Mouse (Mus musculus) limb, embryonic 13.5 days (tissue): ENCODE measurements around the gene AC192777.2. TPM values are rescaled to one million over a fixed set of nuclear protein-coding genes. Genes with fewer than 3 reads are reported as not detected.
"Not testable (repeated sequence)": the region's sequence is repeated elsewhere in the genome, so short reads cannot be mapped to it uniquely, and the experiment has no call there.

ENCODE experiments used
- ATAC-seq: fragments of 200-750 bp; cut with Nextera tagmentation; 2 replicates; pipeline ENCODE4 v1.8.0; 2017; ENCODE audit warnings: low read depth, moderate number of reproducible peaks, moderate TSS enrichment; ENCODE audit not compliant: low FRiP score
- H3K27ac ChIP-seq: fragments of 300-500 bp; sonication (generic); 2 replicates; pipeline ENCODE4 v1.5.1; 2015; ENCODE audit warnings: inconsistent platforms, mild to moderate bottlenecking, moderate library complexity
- H3K27me3 ChIP-seq: fragments of 300-500 bp; sonication (generic); 2 replicates; pipeline ENCODE4 v1.6.1; 2015; ENCODE audit warnings: mild to moderate bottlenecking, inconsistent platforms
- H3K36me3 ChIP-seq: fragments of 300-500 bp; sonication (generic); 2 replicates; pipeline ENCODE4 v1.6.1; 2015; ENCODE audit warnings: inconsistent platforms, mild to moderate bottlenecking, moderate library complexity
- H3K4me1 ChIP-seq: fragments of 300-500 bp; sonication (generic); 2 replicates; pipeline ENCODE4 v1.6.1; 2015; ENCODE audit warnings: inconsistent platforms
- H3K4me2 ChIP-seq: fragments of 300-500 bp; sonication (generic); replicated peaks from 2 replicates; pipeline ENCODE4 v1.6.1; 2015; ENCODE audit warnings: inconsistent platforms, mild to moderate bottlenecking, moderate library complexity
- H3K4me3 ChIP-seq: fragments of 300-500 bp; sonication (generic); 2 replicates; pipeline ENCODE4 v1.5.1; 2015; ENCODE audit warnings: moderate library complexity, mild to moderate bottlenecking, inconsistent platforms
- H3K9ac ChIP-seq: fragments of 300-500 bp; sonication (generic); 2 replicates; pipeline ENCODE4 v1.6.1; 2015; ENCODE audit warnings: mild to moderate bottlenecking, inconsistent platforms
- H3K9me3 ChIP-seq: fragments of 300-500 bp; sonication (generic); 2 replicates; pipeline ENCODE4 v1.6.1; 2016; ENCODE audit warnings: inconsistent platforms
- WGBS: fragments of 180-500 bp; shearing (Covaris S2); methylation state at CpG from one replicate; pipeline ENCODE4 v1.1.7; 2015; 5-methylcytosine and 5-hydroxymethylcytosine counted together
- microRNA-seq: library from miRNA; unstranded; fragments of <30 nt; microRNA quantifications from one replicate; pipeline ENCODE4, GENCODE M21; 2016
- polyA plus RNA-seq: library from polyadenylated mRNA; unstranded; fragments of >200 nt; fragmentation: Nextera tagmentation; extraction: Ambion mirVana; gene quantifications from 2 replicates; pipeline ENCODE4 v1.2.1, GENCODE M21; 2015

Gene AC192777.2
- polyA plus RNA-seq: not detected in 2 replicates

- not testable (repeated sequence) for H3K27ac ChIP-seq, H3K9ac ChIP-seq, H3K4me1 ChIP-seq, H3K27me3 ChIP-seq, H3K36me3 ChIP-seq, H3K9me3 ChIP-seq, H3K4me2 ChIP-seq, ATAC-seq, H3K4me3 ChIP-seq
- WGBS: 88% methylated on average over 1 of the region's 1 CpGs
Measured at GRCm38 (mm10) chr17:40095150-40095549, at the start of gene AC192777.2. Gene AC192777.2, plus strand, starts transcription at chr17:40095450.

GRCm38 (mm10) chr17:40116172-40116571, 20.9 kb downstream of the AC192777.2 start:
- H3K4me2 ChIP-seq, H3K36me3 ChIP-seq, H3K4me1 ChIP-seq, H3K4me3 ChIP-seq, H3K27ac ChIP-seq, H3K9me3 ChIP-seq, H3K9ac ChIP-seq, H3K27me3 ChIP-seq: not testable (repeated sequence)
- 84% methylated on average over 6 of the region's 6 CpGs for WGBS
- ATAC-seq: peak; percentile 48; the same call in 1 of the 2 replicates

GRCm38 (mm10) chr17:40116877-40117276, 21.6 kb downstream of the AC192777.2 start:
- not testable (repeated sequence) for H3K4me2 ChIP-seq, H3K36me3 ChIP-seq, H3K27me3 ChIP-seq, H3K9ac ChIP-seq, H3K4me1 ChIP-seq, H3K9me3 ChIP-seq, ATAC-seq, H3K4me3 ChIP-seq, H3K27ac ChIP-seq
- WGBS: 55% methylated on average over 4 of the region's 4 CpGs

Small RNA genes within 50 kb of the gene (microRNA-seq; reads per million reads assigned to microRNA genes)
- not detected for gene Gm26376

Other genes with a start within 250 kb of the AC192777.2 start
- not detected in 2 replicates for gene Esp38, start 144.9 kb upstream of the AC192777.2 start, polyA plus RNA-seq
- not detected in 2 replicates for gene Pgk2, start 113.2 kb downstream of the AC192777.2 start, polyA plus RNA-seq
- not detected in 2 replicates for gene Crisp3, start 146.8 kb downstream of the AC192777.2 start, polyA plus RNA-seq
- gene Crisp1, start 223.8 kb downstream of the AC192777.2 start, polyA plus RNA-seq: not detected in 2 replicates